Comparison of ENCODE assay signal across 18 mouse cellular contexts in genomic region chr5:5175090-5175489, GRCm38 (mm10).
DNase-seq lines count a peak whose midpoint lies in the region; ATAC-seq lines count a peak whose summit lies in the region.
"Had no signal": no experiment of that assay in that cellular context is flagged by ENCODE, and none has a peak within 500 bp of the region (broad histone marks: within the 10 kb centered on the region; RNA-seq: fewer than 3 reads in every experiment).

No protein-coding gene starts in this region.

- ATAC-seq in embryonic facial prominence, embryonic 11.5 days (replicated peaks; ENCODE audit: insufficient number of reproducible peaks, low FRiP score, low TSS enrichment, low read depth), result no peak
- no peak for ATAC-seq in hindbrain, embryonic 11.5 days (ENCODE audit: low FRiP score)
- no peak for ATAC-seq in hindbrain, embryonic 16.5 days
- ATAC-seq in embryonic facial prominence, embryonic 14.5 days (ENCODE audit: low read depth), result no peak

- H3K4me1 ChIP-seq in embryonic facial prominence, embryonic 11.5 days (ENCODE audit: control insufficient read depth, insufficient read depth, low read length), result no peaks in the 10 kb centered on the region; the same call in 1 of the 2 replicates
- H3K4me1 ChIP-seq in embryonic facial prominence, embryonic 10.5 days, result peaks cover 11% of the 10 kb centered on the region
- no peaks in the 10 kb centered on the region for H3K4me1 ChIP-seq in hindbrain, embryonic 11.5 days (replicated peaks; ENCODE audit: control insufficient read depth, insufficient read depth, low read length)
- peaks cover 3% of the 10 kb centered on the region; the same call in 1 of the 2 replicates for H3K4me1 ChIP-seq in hindbrain, embryonic 16.5 days (ENCODE audit: control insufficient read depth, insufficient read depth, low read depth, low read length)
- H3K4me1 ChIP-seq in embryonic facial prominence, embryonic 14.5 days (ENCODE audit: control insufficient read depth, insufficient read depth, low read length), result peaks cover 8% of the 10 kb centered on the region; the same call in 1 of the 2 replicates
- H3K4me1 ChIP-seq: kidney, embryonic 15.5 days; midbrain, embryonic 10.5 days; stomach, embryonic 15.5 days had no signal

- H3K9me3 ChIP-seq in embryonic facial prominence, embryonic 11.5 days (replicated peaks; ENCODE audit: control insufficient read depth, low read length), result no peaks in the 10 kb centered on the region
- H3K9me3 ChIP-seq in embryonic facial prominence, embryonic 10.5 days, result no peaks in the 10 kb centered on the region
- H3K9me3 ChIP-seq in hindbrain, embryonic 11.5 days (ENCODE audit: control insufficient read depth, low read length), result no peaks in the 10 kb centered on the region
- H3K9me3 ChIP-seq in hindbrain, embryonic 16.5 days (ENCODE audit: control insufficient read depth, low read length), result no peaks in the 10 kb centered on the region
- no peaks in the 10 kb centered on the region for H3K9me3 ChIP-seq in embryonic facial prominence, embryonic 14.5 days (ENCODE audit: control insufficient read depth, low read length)
- H3K9me3 ChIP-seq: embryonic facial prominence, embryonic 13.5 days; kidney, embryonic 15.5 days; midbrain, embryonic 10.5 days; stomach, embryonic 15.5 days had no signal

- no peak overlapping the region for H3K9ac ChIP-seq in embryonic facial prominence, embryonic 11.5 days (replicated peaks; ENCODE audit: low read length)
- H3K9ac ChIP-seq in hindbrain, embryonic 11.5 days (ENCODE audit: low read depth, low read length), result no peak overlapping the region
- no peak overlapping the region for H3K9ac ChIP-seq in hindbrain, embryonic 16.5 days (ENCODE audit: low read depth, low read length)
- no peak overlapping the region for H3K9ac ChIP-seq in embryonic facial prominence, embryonic 14.5 days (ENCODE audit: low read depth, low read length)
- H3K9ac ChIP-seq: embryonic facial prominence, embryonic 13.5 days; kidney, embryonic 15.5 days; liver, embryonic 14.5 days; stomach, embryonic 15.5 days had no signal

- no peak overlapping the region for H3K27ac ChIP-seq in embryonic facial prominence, embryonic 11.5 days (replicated peaks; ENCODE audit: low read depth, low read length)
- no peak overlapping the region for H3K27ac ChIP-seq in embryonic facial prominence, embryonic 10.5 days (replicated peaks)
- no peak overlapping the region for H3K27ac ChIP-seq in hindbrain, embryonic 11.5 days (ENCODE audit: low read depth, low read length)
- no peak overlapping the region for H3K27ac ChIP-seq in hindbrain, embryonic 16.5 days (ENCODE audit: low read depth, low read length)
- H3K27ac ChIP-seq in embryonic facial prominence, embryonic 14.5 days (replicated peaks; ENCODE audit: low read depth, low read length), result no peak overlapping the region
- H3K27ac ChIP-seq: embryonic facial prominence, embryonic 13.5 days; kidney, embryonic 15.5 days; liver, embryonic 14.5 days; midbrain, embryonic 10.5 days; stomach, embryonic 15.5 days had no signal

- H3K27me3 ChIP-seq in embryonic facial prominence, embryonic 11.5 days (ENCODE audit: control insufficient read depth, insufficient read depth, low read length), result no peaks in the 10 kb centered on the region
- H3K27me3 ChIP-seq in embryonic facial prominence, embryonic 10.5 days (replicated peaks; ENCODE audit: low read depth, poor library complexity, severe bottlenecking), result no peaks in the 10 kb centered on the region
- H3K27me3 ChIP-seq in hindbrain, embryonic 11.5 days (ENCODE audit: control insufficient read depth, insufficient read depth, low read length), result no peaks in the 10 kb centered on the region
- H3K27me3 ChIP-seq in hindbrain, embryonic 16.5 days (replicated peaks; ENCODE audit: control insufficient read depth, insufficient read depth, low read length), result no peaks in the 10 kb centered on the region
- no peaks in the 10 kb centered on the region for H3K27me3 ChIP-seq in embryonic facial prominence, embryonic 14.5 days (replicated peaks; ENCODE audit: control insufficient read depth, insufficient read depth, low read length)
- H3K27me3 ChIP-seq: embryonic facial prominence, embryonic 13.5 days; kidney, embryonic 15.5 days; stomach, embryonic 15.5 days had no signal

- DNase-seq in embryonic facial prominence, embryonic 11.5 days (ENCODE audit: low spot score), result peak; percentile 72
- DNase-seq in embryonic facial prominence, embryonic 10.5 days (ENCODE audit: low spot score), result no peak
- DNase-seq in hindbrain, embryonic 11.5 days (ENCODE audit: low spot score), result peak; percentile 6
- DNase-seq in embryonic facial prominence, embryonic 14.5 days (ENCODE audit: low spot score), result peak; percentile 76
- DNase-seq in skeletal muscle tissue, adult 2 months (ENCODE audit: low read depth, low spot score), result peak; percentile 53
- DNase-seq in left cerebral cortex, adult 9 months (ENCODE audit: low spot score in 2 of 2), result no peak
- no peak for DNase-seq in MN1 (ENCODE audit: low spot score)
- DNase-seq: adrenal gland, postnatal 14 days; cerebellum, adult 9-11 months; heart, postnatal 14 days; right cerebral cortex, adult 18-20 months; spleen, adult 18-20 months had no signal

- H3K4me2 ChIP-seq in embryonic facial prominence, embryonic 11.5 days (ENCODE audit: low read depth, low read length), result no peak overlapping the region
- H3K4me2 ChIP-seq in hindbrain, embryonic 11.5 days (replicated peaks; ENCODE audit: low read depth, low read length), result no peak overlapping the region
- no peak overlapping the region for H3K4me2 ChIP-seq in hindbrain, embryonic 16.5 days (ENCODE audit: low read length)
- H3K4me2 ChIP-seq in embryonic facial prominence, embryonic 14.5 days (ENCODE audit: low read depth, low read length), result no peak overlapping the region
- H3K4me2 ChIP-seq: embryonic facial prominence, embryonic 13.5 days; kidney, embryonic 15.5 days; stomach, embryonic 15.5 days had no signal

- 26% methylated on average over 1 of the region's 1 CpGs for WGBS in embryonic facial prominence, embryonic 11.5 days
- 26% methylated on average over 1 of the region's 1 CpGs for WGBS in embryonic facial prominence, embryonic 10.5 days
- 75% methylated on average over 1 of the region's 1 CpGs for WGBS in hindbrain, embryonic 11.5 days
- WGBS in hindbrain, embryonic 16.5 days, result 35% methylated on average over 1 of the region's 1 CpGs
- WGBS in embryonic facial prominence, embryonic 14.5 days, result 38% methylated on average over 1 of the region's 1 CpGs

- H3K4me3 ChIP-seq in embryonic facial prominence, embryonic 11.5 days (ENCODE audit: low read depth, low read length), result no peak overlapping the region
- no peak overlapping the region for H3K4me3 ChIP-seq in embryonic facial prominence, embryonic 10.5 days
- no peak overlapping the region for H3K4me3 ChIP-seq in hindbrain, embryonic 11.5 days (ENCODE audit: low read depth, low read length)
- no peak overlapping the region for H3K4me3 ChIP-seq in hindbrain, embryonic 16.5 days (ENCODE audit: low read length)
- H3K4me3 ChIP-seq in embryonic facial prominence, embryonic 14.5 days (ENCODE audit: low read depth, low read length), result no peak overlapping the region
- H3K4me3 ChIP-seq: embryonic facial prominence, embryonic 13.5 days; kidney, embryonic 15.5 days; midbrain, embryonic 10.5 days; stomach, embryonic 15.5 days had no signal

- no peaks in the 10 kb centered on the region for H3K36me3 ChIP-seq in embryonic facial prominence, embryonic 11.5 days (replicated peaks; ENCODE audit: control insufficient read depth, insufficient read depth, low read depth, low read length)
- no peaks in the 10 kb centered on the region for H3K36me3 ChIP-seq in embryonic facial prominence, embryonic 10.5 days (replicated peaks)
- H3K36me3 ChIP-seq in hindbrain, embryonic 11.5 days (ENCODE audit: control insufficient read depth, insufficient read depth, low read length), result no peaks in the 10 kb centered on the region
- no peaks in the 10 kb centered on the region for H3K36me3 ChIP-seq in hindbrain, embryonic 16.5 days (ENCODE audit: control insufficient read depth, insufficient read depth, low read length)
- H3K36me3 ChIP-seq in embryonic facial prominence, embryonic 14.5 days (ENCODE audit: control insufficient read depth, insufficient read depth, low read length), result no peaks in the 10 kb centered on the region
- H3K36me3 ChIP-seq: embryonic facial prominence, embryonic 13.5 days; kidney, embryonic 15.5 days; midbrain, embryonic 10.5 days; stomach, embryonic 15.5 days had no signal

Comparison
In these comparisons a context has a peak if more than half of its experiments do, and no peak if none do; other contexts are left out.
1. DNase-seq: peak in embryonic facial prominence, embryonic 11.5 days (single experiment), hindbrain, embryonic 11.5 days (single experiment), embryonic facial prominence, embryonic 14.5 days (single experiment) and skeletal muscle tissue, adult 2 months (single experiment); none in embryonic facial prominence, embryonic 10.5 days (single experiment), left cerebral cortex, adult 9 months (0 of 2) and MN1 (single experiment).